Mouse (Mus musculus) CH12.LX (cell line): Measurements from ENCODE around the gene 4921517D22Rik.

ENCODE experiments used
- HCFC1 ChIP-seq: IDR thresholded peaks from 2 replicates; pipeline ENCODE4 v1.6.1; 2012; ENCODE audit warnings: low read depth, mild to moderate bottlenecking, inconsistent platforms, low read length, improper control_type of control experiment
- RAD21 ChIP-seq: IDR thresholded peaks from 2 replicates; pipeline ENCODE4 v1.6.1; 2011; ENCODE audit warnings: low read depth, mild to moderate bottlenecking, low read length, improper control_type of control experiment, moderate library complexity
- TBP ChIP-seq: conservative IDR thresholded peaks from 2 replicates; pipeline ENCODE4 v1.6.1; 2011; ENCODE audit warnings: low read depth, low read length, improper control_type of control experiment

DNA sequence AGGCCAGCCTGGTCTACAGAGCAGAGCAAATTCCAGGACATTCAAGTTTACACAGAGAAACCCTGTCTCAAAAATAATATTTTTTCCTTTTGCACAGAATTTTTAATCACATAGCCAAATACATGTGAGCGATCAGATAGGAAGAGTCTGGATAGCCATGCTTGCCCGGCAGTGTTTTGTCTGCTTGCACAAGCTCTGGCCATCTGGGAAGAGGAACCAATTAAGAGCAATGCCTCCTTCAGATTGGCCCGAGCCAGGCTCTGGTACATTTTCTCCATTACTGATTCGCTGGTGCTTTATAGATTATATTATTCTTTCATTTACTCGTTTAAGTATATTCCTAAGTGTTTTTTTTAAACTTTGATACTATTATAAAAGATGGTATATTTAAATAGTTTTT, 26.1 kb downstream of the 4921517D22Rik start:
- TF ChIP-seq TBP, result no peak
- no peak for TF ChIP-seq HCFC1
- TF ChIP-seq RAD21, result no peak
